Mouse (Mus musculus): ENCODE data around the gene Ncoa5. TPM values are rescaled to one million over a fixed set of nuclear protein-coding genes. Genes with fewer than 3 reads are reported as not detected.

Ncoa5 gene
- polyA plus RNA-seq (2015; fragmentation: Nextera tagmentation; extraction: Ambion mirVana) = 132 and 137 TPM in 2 replicates

DNA sequence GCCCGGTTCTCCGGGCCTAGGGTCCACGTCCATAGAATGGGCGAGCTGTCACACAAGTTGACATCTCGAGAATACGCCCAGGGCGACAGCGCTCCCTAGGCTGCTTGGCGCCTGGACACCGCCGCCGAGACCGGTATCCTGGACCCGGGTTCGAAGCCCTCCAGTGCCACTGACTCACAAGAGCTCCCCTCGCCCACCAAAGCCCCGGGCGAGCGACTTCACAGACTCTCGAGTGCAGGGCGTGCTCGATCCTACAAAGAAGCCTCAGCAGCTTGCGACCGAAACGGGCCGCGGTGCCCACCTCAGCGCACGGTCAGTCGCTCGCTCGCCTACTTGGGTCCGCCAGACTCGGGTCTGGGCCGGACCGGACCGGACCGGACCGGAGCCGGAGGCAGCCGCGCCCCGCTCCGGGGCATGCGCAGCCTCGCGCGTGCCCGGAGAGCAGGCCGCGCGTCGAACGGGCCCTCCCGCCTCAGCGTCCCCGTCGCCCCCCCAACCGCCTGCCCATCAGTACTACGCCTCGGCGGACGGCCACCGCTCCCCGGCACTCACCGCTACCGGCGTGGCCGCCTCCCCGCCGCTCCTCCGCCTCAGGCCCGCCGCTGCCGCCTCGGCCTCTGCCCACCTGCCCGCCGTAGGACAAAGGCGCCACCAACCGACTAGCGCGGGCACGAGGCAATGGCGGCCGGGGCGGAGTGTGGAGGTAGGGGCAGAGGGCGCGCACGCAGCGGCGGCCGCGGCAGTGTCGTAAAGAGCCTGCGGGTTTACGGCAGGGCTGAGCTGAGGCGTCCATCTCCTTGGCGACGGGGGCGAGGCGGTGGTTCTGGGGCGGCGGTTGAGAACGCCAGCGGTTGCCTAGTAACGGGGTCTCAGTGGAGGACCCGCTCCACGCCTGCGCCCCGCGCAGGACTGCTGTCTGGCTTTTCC lies at the start of gene Ncoa5:
TSS of gene Ncoa5 (minus strand) at position 737 of the 927 bp plus-strand sequence.
- Histone ChIP-seq H3K27ac (peak within 1 kb of the TSS; percentile 96), H3K36me3 (no peaks in the 10 kb centered on the region), H3K9ac (replicated peaks) (peak within 1 kb of the TSS; percentile 99), H3K9me3 (no peaks in the 10 kb centered on the region), H3K4me3 (replicated peaks) (peak within 1 kb of the TSS; percentile 96), H3K27me3 (no peaks in the 10 kb centered on the region), H3K4me2 (replicated peaks) (peak within 1 kb of the TSS; percentile 76), H3K4me1 (replicated peaks) (peaks cover 40% of the 10 kb centered on the region)
- WGBS = under 1% methylated on average over 100 of the region's 111 CpGs
- peak; percentile 96 for ATAC-seq

GRCm38 (mm10) chr2:165081257-165081656 lies 46.6 kb upstream of the Ncoa5 start:
- H3K4me3 ChIP-seq (replicated peaks) = no peak overlapping the region
- 16% methylated on average over 7 of the region's 7 CpGs for WGBS
- no peaks in the 10 kb centered on the region for H3K9me3 ChIP-seq
- no peak for ATAC-seq
- peaks cover 37% of the 10 kb centered on the region for H3K27me3 ChIP-seq
- no peak overlapping the region for H3K9ac ChIP-seq (replicated peaks)
- peaks cover 56% of the 10 kb centered on the region for H3K4me1 ChIP-seq (replicated peaks)
- no peak overlapping the region for H3K4me2 ChIP-seq (replicated peaks)
- H3K36me3 ChIP-seq = no peaks in the 10 kb centered on the region
- no peak overlapping the region for H3K27ac ChIP-seq

GRCm38 (mm10) chr2:165080657-165081056 lies 46.0 kb upstream of the Ncoa5 start:
- 28% methylated on average over 9 of the region's 9 CpGs for WGBS
- Histone ChIP-seq H3K4me3 (replicated peaks) (no peak overlapping the region), H3K4me1 (replicated peaks) (peaks cover 56% of the 10 kb centered on the region), H3K27me3 (peaks cover 36% of the 10 kb centered on the region), H3K27ac (no peak overlapping the region), H3K9me3 (no peaks in the 10 kb centered on the region), H3K36me3 (no peaks in the 10 kb centered on the region), H3K4me2 (replicated peaks) (no peak overlapping the region), H3K9ac (replicated peaks) (no peak overlapping the region)
- no peak for ATAC-seq

DNA sequence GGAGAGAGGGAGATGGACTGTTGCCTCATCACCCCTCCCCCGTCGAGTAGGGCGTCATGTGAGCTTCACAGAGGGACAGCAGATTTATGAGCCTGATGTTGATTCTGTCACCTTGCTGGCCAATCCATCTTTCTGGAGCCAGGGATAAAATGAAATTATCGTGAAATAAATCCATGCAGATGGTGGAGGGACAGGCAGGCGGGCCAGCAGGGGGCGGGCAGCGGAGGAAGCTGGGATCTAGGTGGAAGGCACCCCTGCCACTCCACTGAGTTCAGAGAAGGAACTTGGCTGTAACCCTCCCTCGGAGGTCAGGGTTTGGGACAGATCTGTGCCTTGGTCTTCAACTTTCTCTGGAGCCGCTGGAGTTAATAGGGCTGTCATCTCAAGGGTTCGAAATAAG lies 43.9 kb upstream of the Ncoa5 start:
- Histone ChIP-seq H3K27me3 (peaks cover 45% of the 10 kb centered on the region), H3K27ac (no peak overlapping the region), H3K4me3 (replicated peaks) (no peak overlapping the region), H3K36me3 (no peaks in the 10 kb centered on the region), H3K9me3 (no peaks in the 10 kb centered on the region), H3K9ac (replicated peaks) (no peak overlapping the region), H3K4me1 (replicated peaks) (peaks cover 56% of the 10 kb centered on the region), H3K4me2 (replicated peaks) (no peak overlapping the region)
- WGBS = 30% methylated on average over 10 of the region's 10 CpGs
- ATAC-seq = no peak

GRCm38 (mm10) chr2:165078045-165078444 lies 43.4 kb upstream of the Ncoa5 start:
- H3K9ac ChIP-seq (replicated peaks) = no peak overlapping the region
- peaks cover 51% of the 10 kb centered on the region for H3K27me3 ChIP-seq
- H3K4me2 ChIP-seq (replicated peaks) = no peak overlapping the region
- peaks cover 60% of the 10 kb centered on the region for H3K4me1 ChIP-seq (replicated peaks)
- no peaks in the 10 kb centered on the region for H3K9me3 ChIP-seq
- H3K27ac ChIP-seq = no peak overlapping the region
- no peak for ATAC-seq
- no peaks in the 10 kb centered on the region for H3K36me3 ChIP-seq
- 62% methylated on average over 8 of the region's 8 CpGs for WGBS
- no peak overlapping the region for H3K4me3 ChIP-seq (replicated peaks)

- Histone ChIP-seq H3K27ac (peak overlapping the region; percentile 54; the same call in 1 of the 2 replicates), H3K4me1 (replicated peaks) (peaks cover 61% of the 10 kb centered on the region), H3K9me3 (no peaks in the 10 kb centered on the region), H3K9ac (replicated peaks) (0 out of 2 replicates have a peak overlapping the region, but pooled peaks have one; percentile 24), H3K4me3 (replicated peaks) (no peak overlapping the region), H3K27me3 (peaks cover 57% of the 10 kb centered on the region), H3K36me3 (no peaks in the 10 kb centered on the region), H3K4me2 (replicated peaks) (peak overlapping the region; percentile 26)
- ATAC-seq = peak; percentile 67
- WGBS = 3% methylated on average over 9 of the region's 9 CpGs
Observed at GRCm38 (mm10) chr2:165077055-165077454, 42.4 kb upstream of the Ncoa5 start.

- H3K27me3 ChIP-seq = peaks cover 56% of the 10 kb centered on the region
Observed at GRCm38 (mm10) chr2:165074937-165075336, 40.3 kb upstream of the Ncoa5 start.

GRCm38 (mm10) chr2:165074081-165074884 lies 39.6 kb upstream of the Ncoa5 start:
- WGBS = 55% methylated on average over 11 of the region's 11 CpGs
- no peak overlapping the region for H3K9ac ChIP-seq (replicated peaks)
- H3K4me1 ChIP-seq (replicated peaks) = peaks cover 52% of the 10 kb centered on the region
- no peak overlapping the region for H3K4me2 ChIP-seq (replicated peaks)
- no peak overlapping the region for H3K4me3 ChIP-seq (replicated peaks)
- no peaks in the 10 kb centered on the region for H3K36me3 ChIP-seq
- no peak for ATAC-seq
- H3K27me3 ChIP-seq = peaks cover 57% of the 10 kb centered on the region
- no peak overlapping the region for H3K27ac ChIP-seq
- no peaks in the 10 kb centered on the region for H3K9me3 ChIP-seq

More at GRCm38 (mm10) chr2:165074937-165075336, 40.3 kb upstream of the Ncoa5 start:
- no peak overlapping the region for H3K4me2 ChIP-seq (replicated peaks)
- no peak overlapping the region for H3K4me3 ChIP-seq (replicated peaks)
- H3K9me3 ChIP-seq = no peaks in the 10 kb centered on the region
- 46% methylated on average over 2 of the region's 2 CpGs for WGBS
- peaks cover 55% of the 10 kb centered on the region for H3K4me1 ChIP-seq (replicated peaks)
- no peak overlapping the region for H3K27ac ChIP-seq
- no peak overlapping the region for H3K9ac ChIP-seq (replicated peaks)
- H3K36me3 ChIP-seq = no peaks in the 10 kb centered on the region
- ATAC-seq = 0 out of 2 replicates have a peak, but pooled peaks have one; percentile 28

DNA sequence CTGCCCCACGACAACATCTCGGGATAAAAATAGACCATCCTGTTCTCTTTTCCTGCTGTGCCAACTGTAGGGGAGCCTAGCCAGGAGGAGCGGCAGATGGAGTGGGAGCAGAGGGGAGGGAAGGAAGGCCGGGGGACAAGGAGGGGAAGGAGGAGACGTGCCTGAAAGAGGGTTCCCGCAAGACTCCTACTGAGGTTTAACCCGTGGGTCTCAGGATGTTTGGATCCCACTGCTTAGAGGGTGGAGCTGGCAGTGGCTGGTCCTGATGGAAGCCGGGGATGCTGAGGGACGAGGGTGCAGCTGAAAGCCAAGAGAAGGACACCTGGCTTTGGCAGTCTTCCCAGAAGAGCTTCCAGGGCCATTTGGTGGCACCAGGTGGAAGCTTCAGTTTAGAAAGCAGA lies 38.7 kb upstream of the Ncoa5 start:
- H3K4me1 ChIP-seq (replicated peaks) = peaks cover 43% of the 10 kb centered on the region
- no peak for ATAC-seq

GRCm38 (mm10) chr2:165070096-165070816 lies 35.6 kb upstream of the Ncoa5 start:
- no peaks in the 10 kb centered on the region for H3K36me3 ChIP-seq
- peak overlapping the region; percentile 32 for H3K4me2 ChIP-seq (replicated peaks)
- H3K27me3 ChIP-seq = peaks cover 40% of the 10 kb centered on the region
- no peaks in the 10 kb centered on the region for H3K9me3 ChIP-seq
- peak overlapping the region; percentile 20; the same call in 1 of the 2 replicates for H3K9ac ChIP-seq (replicated peaks)
- WGBS = 22% methylated on average over 21 of the region's 23 CpGs
- H3K4me3 ChIP-seq (replicated peaks) = no peak overlapping the region
- H3K4me1 ChIP-seq (replicated peaks) = peaks cover 21% of the 10 kb centered on the region
- H3K27ac ChIP-seq = no peak overlapping the region
- peak; percentile 51; the same call in 1 of the 2 replicates for ATAC-seq

More for the DNA sequence above, 38.7 kb upstream of the Ncoa5 start:
- no peak overlapping the region for H3K4me2 ChIP-seq (replicated peaks)
- WGBS = 27% methylated on average over 9 of the region's 9 CpGs
- no peak overlapping the region for H3K4me3 ChIP-seq (replicated peaks)
- H3K9ac ChIP-seq (replicated peaks) = no peak overlapping the region
- H3K27ac ChIP-seq = no peak overlapping the region
- H3K9me3 ChIP-seq = no peaks in the 10 kb centered on the region
- peaks cover 51% of the 10 kb centered on the region for H3K27me3 ChIP-seq
- no peaks in the 10 kb centered on the region for H3K36me3 ChIP-seq

DNA sequence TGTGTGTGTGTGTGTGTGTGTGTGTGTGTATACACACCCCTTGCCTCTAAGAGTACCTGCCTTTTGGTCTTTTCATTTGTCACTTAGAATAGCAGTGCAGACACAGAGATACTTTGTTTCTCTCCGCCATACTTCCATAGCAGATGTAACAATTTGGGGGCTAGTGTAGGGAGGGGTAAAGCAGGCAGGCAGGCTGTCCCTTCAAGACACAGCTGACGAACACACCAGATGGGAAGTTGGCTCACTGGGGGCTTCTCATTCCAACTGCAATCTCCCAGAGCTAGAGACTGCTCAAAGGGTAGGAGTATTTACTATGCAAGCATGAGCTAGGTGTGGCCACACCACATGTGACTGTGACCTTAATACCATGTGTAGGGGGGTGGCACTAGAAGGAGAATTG lies 34.1 kb upstream of the Ncoa5 start:
- Histone ChIP-seq H3K4me2 (replicated peaks) (no peak overlapping the region), H3K27ac (no peak overlapping the region), H3K27me3 (peaks cover 33% of the 10 kb centered on the region), H3K4me1 (replicated peaks) (peaks cover 21% of the 10 kb centered on the region), H3K9me3 (no peaks in the 10 kb centered on the region), H3K9ac (replicated peaks) (no peak overlapping the region), H3K4me3 (replicated peaks) (no peak overlapping the region), H3K36me3 (no peaks in the 10 kb centered on the region)
- ATAC-seq = no peak
- 82% methylated on average over 2 of the region's 2 CpGs for WGBS

Measured in midbrain, embryonic 13.5 days (tissue).